Mouse (Mus musculus) E14TG2a.4 (cell line): ENCODE data around the gene Slc12a7.

ENCODE experiments used
- CTCF ChIP-seq: conservative IDR thresholded peaks from 2 replicates; pipeline ENCODE4 v1.5.1; 2014; ENCODE audit warnings: low read length
- NANOG ChIP-seq: IDR thresholded peaks from 2 replicates; pipeline ENCODE4 v1.6.1; 2014; ENCODE audit warnings: borderline replicate concordance, low read length, mixed read lengths
- POU5F1 ChIP-seq: IDR thresholded peaks from 2 replicates; pipeline ENCODE4 v1.6.1; 2014; ENCODE audit warnings: low read length, borderline replicate concordance

DNA sequence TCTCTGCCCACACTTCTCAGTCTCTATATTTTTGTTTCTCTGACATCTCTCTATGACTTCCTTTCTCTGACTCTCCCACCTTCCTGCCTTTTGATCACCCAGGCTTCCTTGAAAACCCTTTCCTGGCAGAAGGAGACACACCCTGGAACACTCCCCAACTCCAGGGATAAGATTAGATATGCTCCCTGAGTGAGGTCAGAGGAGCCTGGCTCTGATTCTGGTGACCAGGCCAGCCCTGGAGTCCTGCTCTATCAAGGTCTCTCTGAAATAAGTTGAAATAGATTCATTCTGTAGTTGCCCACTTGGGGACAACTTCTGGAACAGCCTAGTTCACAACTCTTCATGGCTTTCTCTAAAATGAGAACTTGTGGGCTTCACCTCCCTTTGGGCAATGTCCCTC, 4.3 kb upstream of the Slc12a7 start:
- TF ChIP-seq CTCF (no peak), POU5F1 (no peak), NANOG (no peak)
